Mouse (Mus musculus) intestine, embryonic 14.5 days (tissue): ENCODE results near the gene Wdr18. TPM values are rescaled to one million over a fixed set of nuclear protein-coding genes. Genes with fewer than 3 reads are reported as not detected.
A peak's percentile ranks its signal among the peaks of the same experiment; 100 is the strongest.
"Not testable (repeated sequence)": the region's sequence is repeated elsewhere in the genome, so short reads cannot be mapped to it uniquely, and the experiment has no call there.

Source experiments
- ATAC-seq: fragments of 200-750 bp; cut with Nextera tagmentation; replicated peaks from 2 replicates; pipeline ENCODE4 v1.8.0; 2017; ENCODE audit warnings: low read depth, moderate number of reproducible peaks, moderate TSS enrichment, moderate library complexity; ENCODE audit not compliant: low FRiP score, low TSS enrichment
- DNase-seq: peaks from one replicate; pipeline ENCODE4 v3.0.0-alpha.2; 2018; ENCODE audit warnings: low spot score
- H3K27ac ChIP-seq: fragments of 300-500 bp; sonication (generic); 2 replicates; pipeline ENCODE4 v1.5.1; 2014; ENCODE audit warnings: low read depth, mild to moderate bottlenecking, control low read depth
- H3K27me3 ChIP-seq: fragments of 300-500 bp; sonication (generic); replicated peaks from 2 replicates; pipeline ENCODE4 v1.6.1; 2014; ENCODE audit warnings: low read length, control low read depth; ENCODE audit not compliant: control insufficient read depth, insufficient read depth
- H3K36me3 ChIP-seq: fragments of 300-500 bp; sonication (generic); 2 replicates; pipeline ENCODE4 v1.6.1; 2014; ENCODE audit warnings: low read length, control low read depth; ENCODE audit not compliant: control insufficient read depth, insufficient read depth
- H3K4me1 ChIP-seq: fragments of 300-500 bp; sonication (generic); replicated peaks from 2 replicates; pipeline ENCODE4 v1.6.1; 2014; ENCODE audit warnings: low read length, control low read depth, mixed read lengths; ENCODE audit not compliant: control insufficient read depth, insufficient read depth
- H3K4me2 ChIP-seq: fragments of 300-500 bp; sonication (generic); 2 replicates; pipeline ENCODE4 v1.6.1; 2014; ENCODE audit warnings: low read length
- H3K4me3 ChIP-seq: fragments of 300-500 bp; sonication (generic); 2 replicates; pipeline ENCODE4 v1.5.1; 2014; ENCODE audit warnings: low read depth, low read length, control low read depth, mixed read lengths
- H3K9ac ChIP-seq: fragments of 300-500 bp; sonication (generic); 2 replicates; pipeline ENCODE4 v1.6.1; 2014; ENCODE audit warnings: mild to moderate bottlenecking, low read length
- H3K9me3 ChIP-seq: fragments of 300-500 bp; sonication (generic); 2 replicates; pipeline ENCODE4 v1.6.1; 2016; ENCODE audit warnings: low read length, control low read depth; ENCODE audit not compliant: control insufficient read depth
- WGBS: fragments of 180-500 bp; shearing (Covaris S2); extraction: QIAGEN DNeasy Blood & Tissue Kit; methylation state at CpG from one replicate; pipeline ENCODE4 v1.1.7; 2014; 5-methylcytosine and 5-hydroxymethylcytosine counted together
- polyA plus RNA-seq: library from polyadenylated mRNA; unstranded; fragments of >200 nt; fragmentation: Nextera tagmentation; extraction: Ambion mirVana; gene quantifications from 2 replicates; pipeline ENCODE4 v1.2.1, GENCODE M21; 2014

Wdr18 gene
- polyA plus RNA-seq, 1 experiment from 2014 or later: 126 TPM

DNA sequence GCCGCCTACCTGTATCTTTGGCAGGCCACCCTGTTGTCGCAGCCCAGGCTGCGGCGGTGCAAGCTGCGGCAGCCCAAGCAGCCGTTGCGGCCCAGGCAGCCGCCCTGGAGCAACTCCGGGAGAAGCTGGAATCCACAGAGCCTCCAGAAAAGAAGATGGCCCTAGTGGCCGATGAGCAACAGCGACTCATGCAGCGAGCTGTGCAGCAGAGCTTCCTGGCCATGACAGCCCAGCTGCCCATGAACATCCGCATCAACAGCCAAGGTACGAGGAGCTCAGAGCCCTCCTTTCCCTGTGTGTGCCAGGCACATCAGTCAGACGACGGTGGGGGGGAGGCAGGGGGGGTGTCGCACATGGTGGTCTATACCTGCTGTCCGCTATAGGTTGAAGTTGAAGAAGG is 9.3 kb upstream of the Wdr18 start:
- Histone ChIP-seq H3K4me1 (peaks cover 20% of the 10 kb centered on the region), H3K9me3 (no peaks in the 10 kb centered on the region), H3K27me3 (no peaks in the 10 kb centered on the region), H3K4me3 (no peak overlapping the region), H3K27ac (no peak overlapping the region), H3K4me2 (no peak overlapping the region), H3K36me3 (peaks cover 53% of the 10 kb centered on the region), H3K9ac (no peak overlapping the region)
- ATAC-seq: no peak
- no peak for DNase-seq
- 82% methylated on average over 18 of the region's 18 CpGs for WGBS

GRCm38 (mm10) chr10:79953946-79954345 is 6.0 kb upstream of the Wdr18 start:
- H3K27ac ChIP-seq: no peak overlapping the region
- DNase-seq (no peak), ATAC-seq (no peak)
- H3K9me3 ChIP-seq: no peaks in the 10 kb centered on the region
- no peak overlapping the region for H3K9ac ChIP-seq
- 87% methylated on average over 6 of the region's 6 CpGs for WGBS
- H3K4me2 ChIP-seq: no peak overlapping the region
- no peak overlapping the region for H3K4me3 ChIP-seq
- no peaks in the 10 kb centered on the region for H3K4me1 ChIP-seq
- no peaks in the 10 kb centered on the region for H3K27me3 ChIP-seq
- peaks cover 48% of the 10 kb centered on the region for H3K36me3 ChIP-seq

DNA sequence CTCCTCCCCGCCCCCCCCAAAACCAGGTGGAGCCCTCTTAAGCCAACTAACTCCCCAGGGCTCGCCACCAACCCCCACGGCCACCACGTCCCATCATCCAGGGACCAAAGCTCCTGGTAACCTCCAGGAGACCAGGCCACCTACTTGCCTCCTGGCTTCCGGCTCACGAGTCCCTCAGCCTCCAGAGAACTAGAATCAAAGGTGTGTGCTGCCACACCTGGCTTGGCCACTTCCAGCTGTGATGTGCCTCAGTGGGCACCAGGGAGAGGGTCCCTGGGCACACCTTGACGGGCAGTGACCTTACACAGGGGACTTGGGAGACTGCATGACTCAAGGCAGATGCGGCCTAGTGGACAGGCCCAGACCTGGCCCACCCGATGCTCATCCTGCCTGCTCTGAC is 4.3 kb upstream of the Wdr18 start:
- H3K36me3 ChIP-seq: peaks cover 30% of the 10 kb centered on the region
- WGBS: 65% methylated on average over 9 of the region's 9 CpGs

GRCm38 (mm10) chr10:79956643-79957154 is 3.3 kb upstream of the Wdr18 start:
- 18% methylated on average over 4 of the region's 4 CpGs for WGBS
- DNase-seq: no peak

More for the DNA sequence above, 4.3 kb upstream of the Wdr18 start:
- Histone ChIP-seq H3K27ac (no peak overlapping the region), H3K4me3 (no peak overlapping the region), H3K9ac (no peak overlapping the region), H3K27me3 (no peaks in the 10 kb centered on the region), H3K4me2 (no peak overlapping the region), H3K9me3 (no peaks in the 10 kb centered on the region), H3K4me1 (no peaks in the 10 kb centered on the region)
- no peak for DNase-seq
- no peak for ATAC-seq

DNA sequence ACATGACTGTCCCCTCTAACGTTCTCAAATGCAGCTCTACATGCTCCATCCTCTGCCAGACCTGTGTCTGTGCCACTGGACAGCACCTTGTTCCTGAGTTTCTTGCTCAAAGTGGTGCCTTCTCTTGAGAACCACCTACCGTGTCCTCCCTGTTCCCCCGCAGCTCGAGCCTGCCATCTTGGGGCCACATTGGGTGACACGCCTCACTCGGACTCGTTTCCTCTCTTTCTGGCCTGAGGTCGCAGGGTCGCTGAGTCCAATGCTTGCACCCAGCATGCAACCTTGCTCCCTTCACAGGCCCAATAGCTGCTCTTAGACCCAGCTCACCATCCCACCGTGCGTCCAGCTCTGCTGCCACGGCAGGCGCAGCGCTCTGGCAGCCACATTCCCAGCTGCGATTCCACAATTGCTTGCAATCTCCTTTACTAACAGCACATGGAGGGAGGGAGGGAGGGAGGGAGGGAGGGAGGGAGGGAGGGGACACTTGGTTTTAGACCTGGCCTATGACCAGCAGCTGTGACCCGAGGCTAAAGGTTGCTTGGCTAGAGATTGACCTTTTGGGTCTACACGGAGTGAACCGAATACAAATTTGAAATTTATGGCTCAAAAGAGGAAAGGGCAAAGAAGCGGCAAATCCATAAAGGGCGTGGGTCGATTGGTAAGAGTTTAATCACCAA is 1.7 kb upstream of the Wdr18 start:
- Histone ChIP-seq H3K4me2 (0 out of 2 replicates have a peak overlapping the region, but pooled peaks have one; percentile 25), H3K27ac (no peak overlapping the region), H3K9me3 (no peaks in the 10 kb centered on the region), H3K4me1 (peaks cover 6% of the 10 kb centered on the region), H3K9ac (no peak overlapping the region), H3K4me3 (no peak overlapping the region), H3K36me3 (peaks cover 16% of the 10 kb centered on the region), H3K27me3 (no peaks in the 10 kb centered on the region)
- 8% methylated on average over 21 of the region's 21 CpGs for WGBS
- DNase-seq: peak; percentile 85
- no peak for ATAC-seq

More at GRCm38 (mm10) chr10:79956643-79957154, 3.3 kb upstream of the Wdr18 start:
- Histone ChIP-seq H3K9me3 (no peaks in the 10 kb centered on the region), H3K4me3 (no peak overlapping the region), H3K27ac (no peak overlapping the region), H3K9ac (no peak overlapping the region), H3K4me1 (peaks cover 6% of the 10 kb centered on the region), H3K27me3 (no peaks in the 10 kb centered on the region), H3K36me3 (peaks cover 20% of the 10 kb centered on the region), H3K4me2 (no peak overlapping the region)
- no peak for ATAC-seq

DNA sequence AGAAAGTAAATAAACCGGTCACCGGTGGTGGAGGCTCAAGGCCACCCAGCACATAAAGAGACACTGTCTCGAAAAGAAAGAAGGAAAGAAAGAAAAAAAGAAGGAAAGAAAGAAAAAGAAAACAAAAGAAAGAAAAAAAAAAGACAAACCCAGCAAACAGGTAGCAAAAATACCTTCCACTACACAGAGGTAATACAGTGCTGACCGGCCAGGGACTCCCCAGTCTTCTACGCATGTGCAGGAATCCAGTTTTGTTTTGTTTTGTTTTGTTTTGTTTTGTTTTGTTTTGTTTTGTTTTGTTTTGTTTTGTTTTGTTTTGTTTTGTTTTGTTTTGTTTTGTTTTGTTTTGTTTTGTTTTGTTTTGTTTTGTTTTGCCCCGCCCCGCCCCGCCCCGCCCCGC is 540 bp upstream of the Wdr18 start:
- peaks cover 23% of the 10 kb centered on the region for H3K36me3 ChIP-seq
- H3K9me3 ChIP-seq, H3K4me1 ChIP-seq, H3K27ac ChIP-seq, H3K4me3 ChIP-seq, DNase-seq, H3K27me3 ChIP-seq, H3K9ac ChIP-seq: not testable (repeated sequence)
- ATAC-seq: 0 out of 2 replicates have a peak, but pooled peaks have one; percentile 34
- H3K4me2 ChIP-seq: peak overlapping the region; percentile 53; the same call in 1 of the 2 replicates
- 34% methylated on average over 10 of the region's 10 CpGs for WGBS

- DNase-seq (no peak), ATAC-seq (no peak)
- WGBS: 11% methylated on average over 10 of the region's 10 CpGs
- peaks cover 6% of the 10 kb centered on the region for H3K4me1 ChIP-seq
- no peaks in the 10 kb centered on the region for H3K9me3 ChIP-seq
- H3K36me3 ChIP-seq: peaks cover 36% of the 10 kb centered on the region
- H3K27ac ChIP-seq: no peak overlapping the region
- peak overlapping the region; percentile 53 for H3K4me2 ChIP-seq
- H3K27me3 ChIP-seq: no peaks in the 10 kb centered on the region
- H3K4me3 ChIP-seq: peak overlapping the region; percentile 99
- peak overlapping the region; percentile 78 for H3K9ac ChIP-seq
Measured at GRCm38 (mm10) chr10:79960671-79961294, 831 bp downstream of the Wdr18 start.

DNA sequence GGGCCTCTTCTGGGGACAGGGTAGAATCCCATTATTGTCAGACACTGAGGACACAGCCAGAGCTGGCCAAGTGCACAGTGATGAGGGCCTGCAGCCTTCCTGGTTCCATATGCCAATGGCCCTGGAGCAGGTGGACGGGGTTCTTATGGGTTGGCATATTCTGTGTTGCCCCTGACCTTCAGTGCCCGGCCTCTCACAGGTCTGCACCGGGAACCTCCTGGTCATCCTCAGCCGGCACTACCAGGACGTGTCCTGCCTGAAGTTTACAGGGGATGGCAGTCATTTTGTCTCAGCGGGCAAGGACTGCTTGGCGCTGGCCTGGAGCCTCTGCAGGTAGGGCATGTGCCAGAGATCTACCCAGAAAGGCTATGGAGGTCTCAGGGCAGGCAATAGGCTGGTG is 4.8 kb downstream of the Wdr18 start:
- H3K4me2 ChIP-seq: no peak overlapping the region
- H3K9ac ChIP-seq: no peak overlapping the region
- H3K4me3 ChIP-seq: no peak overlapping the region
- 0 out of 2 replicates have a peak, but pooled peaks cover 3% of the 10 kb centered on the region for H3K27me3 ChIP-seq
- DNase-seq (no peak), ATAC-seq (no peak)
- no peaks in the 10 kb centered on the region for H3K9me3 ChIP-seq
- H3K36me3 ChIP-seq: peaks cover 59% of the 10 kb centered on the region
- H3K4me1 ChIP-seq: peaks cover 6% of the 10 kb centered on the region
- no peak overlapping the region for H3K27ac ChIP-seq
- 93% methylated on average over 7 of the region's 7 CpGs for WGBS
